Mouse (Mus musculus): Measurements from ENCODE around the gene Fads3. TPM values are rescaled to one million over a fixed set of nuclear protein-coding genes. Genes with fewer than 3 reads are reported as not detected.

Gene Fads3
- total and polyA plus RNA-seq, 3 experiments, result 2.3 to 11.2 TPM; not detected in 1

GRCm38 (mm10) chr19:10023304-10023758, 18.0 kb upstream of the Fads3 start:
- Histone ChIP-seq H3K27ac (ENCODE audit: control insufficient read depth, low read depth, low read length) (no peak overlapping the region), H3K79me2 (ENCODE audit: control insufficient read depth, insufficient read depth, low read length, poor library complexity) (no peaks in the 10 kb centered on the region), H3K27me3 (ENCODE audit: control insufficient read depth in 1 of 2, insufficient read depth in 2 of 2, low read length in 2 of 2) (no peaks in the 10 kb centered on the region; a peak in 1 of 4 replicates), H3K4me1 (ENCODE audit: control insufficient read depth in 1 of 2, insufficient read depth in 2 of 2, low read length in 2 of 2) (peaks cover 0 to 3% of the 10 kb centered on the region in 2 experiments; a peak in 1 of 4 replicates), H3K4me3 (ENCODE audit: control insufficient read depth in 1 of 2, insufficient read depth in 1 of 2, low read depth in 2 of 2, low read length in 2 of 2) (no peak overlapping the region), H3K9me3 (replicated peaks; ENCODE audit: insufficient read depth, low read length) (no peaks in the 10 kb centered on the region), H3K36me3 (ENCODE audit: control insufficient read depth in 1 of 2, insufficient read depth in 2 of 2, low read length in 2 of 2) (no peaks in the 10 kb centered on the region), H3K9ac (ENCODE audit: control insufficient read depth, low read depth, low read length, poor library complexity, severe bottlenecking) (no peak overlapping the region)
- no peak for TF ChIP-seq GABPA (IDR thresholded peaks at IDR 0.05; ENCODE audit: low read depth, low read length)
- TF ChIP-seq MYC (IDR thresholded peaks at IDR 0.05; ENCODE audit: low read depth, low read length), result no peak
- TF ChIP-seq POLR2AphosphoS2 (IDR thresholded peaks at IDR 0.05; ENCODE audit: low read length), result no peak
- no peak for TF ChIP-seq USF2 (IDR thresholded peaks at IDR 0.05; ENCODE audit: borderline replicate concordance in 1 of 2, insufficient read depth in 1 of 2, low read depth in 1 of 2, low read length in 2 of 2)
- no peak for DNase-seq (ENCODE audit: low read depth, low spot score)

GRCm38 (mm10) chr19:10025169-10025875, 16.0 kb upstream of the Fads3 start:
- no peak for TF ChIP-seq SMC3 (IDR thresholded peaks at IDR 0.05; ENCODE audit: low read depth, low read length)
- no peak for TF ChIP-seq MYC (IDR thresholded peaks at IDR 0.05; ENCODE audit: low read depth, low read length)
- TF ChIP-seq MAFK (IDR thresholded peaks at IDR 0.05; ENCODE audit: borderline replicate concordance, low read depth, low read length), result 0 out of 2 replicates have a peak, but pooled peaks have one; percentile 47
- no peaks in the 10 kb centered on the region for H3K36me3 ChIP-seq (ENCODE audit: control insufficient read depth in 1 of 2, insufficient read depth in 2 of 2, low read length in 2 of 2)
- H3K27ac ChIP-seq (ENCODE audit: control insufficient read depth, low read depth, low read length), result no peak overlapping the region
- H3K4me1 ChIP-seq (ENCODE audit: control insufficient read depth in 1 of 2, insufficient read depth in 2 of 2, low read length in 2 of 2), result no peaks in the 10 kb centered on the region
- no peaks in the 10 kb centered on the region for H3K79me2 ChIP-seq (ENCODE audit: control insufficient read depth, insufficient read depth, low read length, poor library complexity)
- H3K27me3 ChIP-seq (ENCODE audit: control insufficient read depth in 1 of 2, insufficient read depth in 2 of 2, low read length in 2 of 2), result no peaks in the 10 kb centered on the region
- no peak overlapping the region for H3K9ac ChIP-seq (ENCODE audit: control insufficient read depth, low read depth, low read length, poor library complexity, severe bottlenecking)
- no peak overlapping the region for H3K4me3 ChIP-seq (ENCODE audit: control insufficient read depth in 1 of 2, insufficient read depth in 1 of 2, low read depth in 2 of 2, low read length in 2 of 2)
- DNase-seq (ENCODE audit: low read depth, low spot score), result no peak
- H3K9me3 ChIP-seq (replicated peaks; ENCODE audit: insufficient read depth, low read length), result no peaks in the 10 kb centered on the region

GRCm38 (mm10) chr19:10029746-10030145, 11.6 kb upstream of the Fads3 start:
- H3K9ac ChIP-seq (ENCODE audit: control insufficient read depth, low read depth, low read length, poor library complexity, severe bottlenecking), result no peak overlapping the region
- TF ChIP-seq ZC3H11A (IDR thresholded peaks at IDR 0.05; ENCODE audit: low read depth, low read length), result no peak
- no peak for TF ChIP-seq UBTF (IDR thresholded peaks at IDR 0.05; ENCODE audit: borderline replicate concordance, insufficient read depth, low read depth, low read length)
- TF ChIP-seq GABPA (IDR thresholded peaks at IDR 0.05; ENCODE audit: low read depth, low read length), result no peak
- no peak for TF ChIP-seq TAL1 (IDR thresholded peaks at IDR 0.05; ENCODE audit: low read length)
- TF ChIP-seq MYB (IDR thresholded peaks at IDR 0.05; ENCODE audit: low read depth, low read length), result no peak
- no peak for TF ChIP-seq SMC3 (IDR thresholded peaks at IDR 0.05; ENCODE audit: low read depth, low read length)
- no peak for TF ChIP-seq HCFC1 (IDR thresholded peaks at IDR 0.05; ENCODE audit: low read depth, low read length)
- no peaks in the 10 kb centered on the region for H3K4me1 ChIP-seq (ENCODE audit: control insufficient read depth in 1 of 2, insufficient read depth in 2 of 2, low read length in 2 of 2)
- H3K79me2 ChIP-seq (ENCODE audit: control insufficient read depth, insufficient read depth, low read length, poor library complexity), result no peaks in the 10 kb centered on the region
- H3K27ac ChIP-seq (ENCODE audit: control insufficient read depth, low read depth, low read length), result no peak overlapping the region
- no peaks in the 10 kb centered on the region for H3K27me3 ChIP-seq (ENCODE audit: control insufficient read depth in 1 of 2, insufficient read depth in 2 of 2, low read length in 2 of 2)
- no peaks in the 10 kb centered on the region for H3K36me3 ChIP-seq (ENCODE audit: control insufficient read depth in 1 of 2, insufficient read depth in 2 of 2, low read length in 2 of 2)
- H3K4me3 ChIP-seq (ENCODE audit: control insufficient read depth in 1 of 2, insufficient read depth in 1 of 2, low read depth in 2 of 2, low read length in 2 of 2), result no peak overlapping the region
- no peaks in the 10 kb centered on the region for H3K9me3 ChIP-seq (replicated peaks; ENCODE audit: insufficient read depth, low read length)
- no peak for DNase-seq (ENCODE audit: low read depth, low spot score)

Measured in MEL (cell line).